Mouse (Mus musculus): ENCODE results near the gene Olfr190. TPM values are rescaled to one million over a fixed set of nuclear protein-coding genes. Genes with fewer than 3 reads are reported as not detected.
"Not testable (repeated sequence)": the region's sequence is repeated elsewhere in the genome, so short reads cannot be mapped to it uniquely, and the experiment has no call there.

Gene Olfr190
- polyA plus RNA-seq (2016; fragmentation: Nextera tagmentation; extraction: Ambion mirVana): not detected in 2 replicates

DNA sequence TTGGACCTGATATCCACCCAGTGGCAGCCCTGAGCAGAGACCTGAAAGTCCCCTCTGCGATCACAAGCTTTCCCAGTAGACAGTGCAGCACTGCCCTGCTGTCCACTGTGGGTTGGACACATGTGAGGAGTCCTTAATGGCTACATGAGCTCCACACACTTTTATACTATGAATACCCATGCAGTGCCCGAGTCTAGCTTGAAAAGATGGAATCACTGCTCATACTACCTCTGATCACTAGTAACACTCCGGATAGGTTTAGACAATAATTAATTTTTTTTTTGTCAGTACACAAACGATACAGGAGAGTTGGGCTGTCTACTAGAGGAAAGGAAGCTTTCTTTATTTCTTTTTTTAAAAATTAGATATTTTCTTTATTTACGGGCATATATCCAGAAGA, at the start of gene Olfr190:
Gene Olfr190, minus strand, starts transcription at position 101 of the 400 bp plus-strand sequence.
- no peaks in the 10 kb centered on the region for H3K9me3 ChIP-seq
- no peak for ATAC-seq (ENCODE audit: insufficient number of reproducible peaks, insufficient read depth, low FRiP score, low TSS enrichment, low read depth)
- H3K27me3 ChIP-seq: no peaks in the 10 kb centered on the region
- no peaks in the 10 kb centered on the region for H3K4me1 ChIP-seq (replicated peaks)
- 81% methylated on average over 5 of the region's 5 CpGs for WGBS
- H3K36me3 ChIP-seq: no peaks in the 10 kb centered on the region
- H3K9ac ChIP-seq (replicated peaks): no peak within 1 kb of the TSS
- H3K4me2 ChIP-seq: no peak within 1 kb of the TSS
- no peak within 1 kb of the TSS for H3K4me3 ChIP-seq (replicated peaks)
- no peak within 1 kb of the TSS for H3K27ac ChIP-seq

DNA sequence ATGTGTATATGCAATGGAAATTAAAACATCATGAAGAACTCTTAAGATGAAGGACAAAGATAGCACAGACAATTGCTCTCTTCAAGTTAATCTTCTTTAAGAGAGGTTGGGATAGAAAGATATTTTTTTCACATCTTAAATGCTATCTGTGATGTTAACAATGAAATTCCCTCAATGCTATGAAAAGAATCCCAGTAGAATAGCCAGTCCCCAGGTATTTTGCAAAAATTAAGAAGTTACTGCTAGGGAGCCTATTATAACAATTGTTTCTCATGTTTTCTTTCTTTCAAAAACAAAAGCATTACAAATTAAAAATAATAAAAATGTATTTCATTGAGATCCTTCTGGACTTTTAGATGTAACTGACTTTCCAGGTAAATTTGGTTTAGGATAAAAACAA, 43.2 kb upstream of the Olfr190 start, which contains the start of gene Olfr194:
Gene Olfr194, minus strand, starts transcription at position 101 of the 400 bp plus-strand sequence.
- no peak within 1 kb of the TSS for H3K27ac ChIP-seq
- H3K9me3 ChIP-seq: no peaks in the 10 kb centered on the region
- no peaks in the 10 kb centered on the region for H3K36me3 ChIP-seq
- H3K4me1 ChIP-seq (replicated peaks): no peaks in the 10 kb centered on the region
- no peak within 1 kb of the TSS for H3K4me2 ChIP-seq
- no peaks in the 10 kb centered on the region for H3K27me3 ChIP-seq
- H3K9ac ChIP-seq (replicated peaks): no peak within 1 kb of the TSS
- no peak within 1 kb of the TSS for H3K4me3 ChIP-seq (replicated peaks)
- no peak for ATAC-seq (ENCODE audit: insufficient number of reproducible peaks, insufficient read depth, low FRiP score, low TSS enrichment, low read depth)

DNA sequence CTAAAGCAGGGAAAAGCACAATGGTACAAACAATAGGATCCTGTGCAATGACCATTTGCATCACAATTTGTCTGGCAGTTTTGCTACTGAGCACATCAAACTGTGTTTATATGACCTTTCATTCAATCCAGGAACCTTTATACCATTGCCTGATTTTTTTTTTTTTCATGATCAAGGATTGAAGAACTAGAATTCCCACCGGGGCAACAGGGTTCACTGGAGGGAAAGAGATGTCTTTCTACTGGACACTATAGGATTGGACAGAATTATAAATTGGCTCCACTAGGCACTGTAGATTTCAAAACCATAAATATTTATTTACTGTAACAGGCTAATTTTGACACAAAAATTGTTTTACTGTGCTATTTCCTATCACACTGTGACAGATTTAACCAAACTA, 34.0 kb upstream of the Olfr190 start, which contains the start of gene Olfr193:
Gene Olfr193, minus strand, starts transcription at position 101 of the 400 bp plus-strand sequence.
- H3K4me2 ChIP-seq: no peak within 1 kb of the TSS
- no peak for ATAC-seq (ENCODE audit: insufficient number of reproducible peaks, insufficient read depth, low FRiP score, low TSS enrichment, low read depth)
- no peaks in the 10 kb centered on the region for H3K36me3 ChIP-seq
- no peaks in the 10 kb centered on the region for H3K9me3 ChIP-seq
- no peak within 1 kb of the TSS for H3K27ac ChIP-seq
- no peaks in the 10 kb centered on the region for H3K27me3 ChIP-seq
- H3K4me3 ChIP-seq (replicated peaks): no peak within 1 kb of the TSS
- no peaks in the 10 kb centered on the region for H3K4me1 ChIP-seq (replicated peaks)
- H3K9ac ChIP-seq (replicated peaks): no peak within 1 kb of the TSS
- WGBS: 79% methylated on average over 1 of the region's 1 CpGs

DNA sequence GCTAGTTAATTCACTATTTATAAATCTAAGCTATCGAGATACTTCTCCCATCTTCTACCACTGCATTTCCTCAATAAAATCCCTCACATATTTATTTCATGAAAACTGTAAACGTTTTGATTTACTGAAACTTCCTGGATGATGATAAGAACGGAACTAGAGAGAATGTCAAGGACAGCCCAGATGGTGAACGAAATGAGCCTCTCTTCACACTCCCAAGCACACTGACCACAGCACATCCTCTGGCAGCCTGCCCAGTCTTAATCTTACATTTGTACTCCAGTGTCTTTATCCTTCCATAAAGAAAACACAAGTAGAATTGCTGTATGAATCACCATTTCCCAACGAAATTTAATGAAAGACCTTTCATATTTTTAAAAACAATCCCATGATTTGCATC, 30.7 kb upstream of the Olfr190 start:
- H3K9me3 ChIP-seq; H3K27me3 ChIP-seq; H3K4me1 ChIP-seq (replicated peaks); H3K4me3 ChIP-seq (replicated peaks); H3K36me3 ChIP-seq; H3K27ac ChIP-seq; H3K9ac ChIP-seq (replicated peaks); H3K4me2 ChIP-seq; ATAC-seq (ENCODE audit: insufficient number of reproducible peaks, insufficient read depth, low FRiP score, low TSS enrichment, low read depth): not testable (repeated sequence)
- 68% methylated on average over 5 of the region's 5 CpGs for WGBS

DNA sequence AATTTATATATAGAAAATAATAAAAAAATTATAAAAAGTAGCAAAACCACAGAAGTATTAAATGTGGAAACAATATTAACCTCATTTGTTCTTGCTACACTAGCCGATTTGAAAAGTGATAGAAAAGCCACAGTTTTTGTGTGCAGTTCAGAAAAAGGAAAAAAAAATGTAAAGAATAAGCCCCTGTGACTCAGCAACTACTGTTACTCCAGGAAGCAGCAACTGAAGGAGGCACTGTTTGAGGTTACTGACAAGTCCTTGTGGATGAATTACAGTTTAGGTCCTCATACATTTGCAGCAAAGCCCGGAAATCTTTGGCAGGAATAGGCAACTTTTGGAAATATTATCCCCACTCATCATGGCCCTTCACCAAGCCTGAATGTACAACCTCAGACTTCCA, 27.5 kb upstream of the Olfr190 start:
- no peak overlapping the region for H3K27ac ChIP-seq
- ATAC-seq (ENCODE audit: insufficient number of reproducible peaks, insufficient read depth, low FRiP score, low TSS enrichment, low read depth): no peak
- no peaks in the 10 kb centered on the region for H3K4me1 ChIP-seq (replicated peaks)
- WGBS: 89% methylated on average over 2 of the region's 2 CpGs
- no peaks in the 10 kb centered on the region for H3K9me3 ChIP-seq
- H3K36me3 ChIP-seq: no peaks in the 10 kb centered on the region
- no peaks in the 10 kb centered on the region for H3K27me3 ChIP-seq
- H3K4me2 ChIP-seq: no peak overlapping the region
- no peak overlapping the region for H3K4me3 ChIP-seq (replicated peaks)
- H3K9ac ChIP-seq (replicated peaks): no peak overlapping the region

DNA sequence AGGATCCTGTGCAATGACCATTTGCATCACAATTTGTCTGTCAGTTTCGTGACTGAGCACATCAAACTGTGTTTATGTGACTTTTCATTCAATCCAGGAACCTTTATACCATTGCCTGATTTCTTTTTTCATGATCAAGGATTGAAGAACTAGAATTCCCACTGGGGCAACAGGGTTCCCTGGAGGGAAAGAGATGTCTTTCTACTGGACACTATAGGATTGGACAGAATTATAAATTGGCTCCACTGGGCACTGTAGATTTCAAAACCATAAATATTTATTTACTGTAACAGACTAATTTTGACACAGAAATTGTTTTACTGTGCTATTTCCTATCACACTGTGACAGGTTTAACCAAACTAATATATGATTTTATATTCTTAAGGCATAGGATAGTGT, 11.9 kb upstream of the Olfr190 start, which contains the start of gene Olfr191:
Gene Olfr191, minus strand, starts transcription at position 101 of the 400 bp plus-strand sequence.
- H3K27me3 ChIP-seq; H3K4me3 ChIP-seq (replicated peaks): not testable (repeated sequence)
- WGBS: 51% methylated on average over 1 of the region's 1 CpGs

DNA sequence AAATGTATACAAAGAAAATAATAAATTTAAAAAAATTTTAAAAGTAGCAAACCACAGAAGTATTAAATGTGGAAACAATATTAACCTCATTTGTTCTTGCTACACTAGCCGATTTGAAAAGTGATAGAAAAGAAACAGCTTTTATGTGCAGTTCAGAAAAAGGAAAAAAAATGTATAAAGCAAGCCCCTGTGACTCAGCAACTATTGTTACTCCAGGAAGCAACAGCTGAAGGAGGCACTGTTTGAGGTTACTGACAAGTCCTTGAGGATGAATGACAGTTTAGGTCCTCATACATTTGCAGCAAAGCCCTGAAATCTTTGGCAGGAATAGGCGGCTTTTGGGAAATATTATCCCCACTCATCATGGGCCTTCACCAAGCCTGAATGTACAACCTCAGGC, 3.3 kb upstream of the Olfr190 start:
- H3K27me3 ChIP-seq; H3K4me1 ChIP-seq (replicated peaks); ATAC-seq (ENCODE audit: insufficient number of reproducible peaks, insufficient read depth, low FRiP score, low TSS enrichment, low read depth); H3K27ac ChIP-seq; H3K4me3 ChIP-seq (replicated peaks); H3K36me3 ChIP-seq; H3K4me2 ChIP-seq; H3K9me3 ChIP-seq; H3K9ac ChIP-seq (replicated peaks): not testable (repeated sequence)
- WGBS: 85% methylated on average over 2 of the region's 2 CpGs

More for the DNA sequence above, 11.9 kb upstream of the Olfr190 start, which contains the start of gene Olfr191:
- not testable (repeated sequence) for H3K4me2 ChIP-seq; H3K4me1 ChIP-seq (replicated peaks); H3K36me3 ChIP-seq; H3K27ac ChIP-seq; H3K9me3 ChIP-seq; ATAC-seq (ENCODE audit: insufficient number of reproducible peaks, insufficient read depth, low FRiP score, low TSS enrichment, low read depth); H3K9ac ChIP-seq (replicated peaks)

DNA sequence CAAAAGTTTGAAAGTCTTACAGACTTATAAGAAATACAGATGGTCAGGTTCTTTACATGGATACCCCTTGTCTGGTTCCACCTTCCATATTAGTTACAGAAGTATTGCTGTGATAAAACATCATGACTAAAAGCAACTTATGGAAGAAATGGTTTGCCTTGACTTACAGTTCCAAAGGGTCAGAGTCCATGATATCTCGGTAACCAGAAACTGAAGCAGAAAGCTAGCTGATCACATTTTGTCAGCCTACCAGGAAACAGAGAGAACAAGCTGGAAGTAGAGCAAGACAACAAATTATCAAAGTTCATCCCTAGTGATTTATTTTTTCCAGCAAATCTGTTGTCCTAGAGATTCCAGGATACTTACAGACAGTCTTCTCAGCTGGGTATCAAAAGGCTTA, 4.3 kb downstream of the Olfr190 start:
- 84% methylated on average over 1 of the region's 1 CpGs for WGBS
- no peak for ATAC-seq (ENCODE audit: insufficient number of reproducible peaks, insufficient read depth, low FRiP score, low TSS enrichment, low read depth)
- Histone ChIP-seq H3K9me3 (no peaks in the 10 kb centered on the region), H3K4me1 (replicated peaks) (no peaks in the 10 kb centered on the region), H3K27ac (no peak overlapping the region), H3K4me2 (no peak overlapping the region), H3K9ac (replicated peaks) (no peak overlapping the region), H3K27me3 (no peaks in the 10 kb centered on the region), H3K4me3 (replicated peaks) (no peak overlapping the region), H3K36me3 (no peaks in the 10 kb centered on the region)

DNA sequence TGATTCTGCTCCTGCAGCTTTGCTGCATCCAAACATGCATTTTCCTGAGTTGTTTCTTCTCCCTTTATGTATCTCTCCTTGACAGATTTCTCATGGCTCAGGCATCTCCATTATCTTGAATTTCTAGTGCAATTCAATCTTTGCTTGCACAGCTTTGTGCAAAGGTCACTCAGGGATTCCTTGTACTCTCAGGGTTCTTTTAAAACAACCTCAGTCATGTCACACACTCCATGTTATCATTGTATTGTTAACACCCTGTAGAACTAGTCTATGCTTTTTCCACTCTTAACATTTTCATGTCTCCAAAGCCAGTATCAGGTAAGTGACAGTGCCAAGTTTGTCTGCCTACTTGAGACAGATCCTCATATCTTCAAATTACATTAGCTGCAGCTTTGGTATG, 6.0 kb downstream of the Olfr190 start:
- Histone ChIP-seq H3K27ac (no peak overlapping the region), H3K27me3 (no peaks in the 10 kb centered on the region), H3K4me3 (replicated peaks) (no peak overlapping the region), H3K9me3 (no peaks in the 10 kb centered on the region), H3K9ac (replicated peaks) (no peak overlapping the region), H3K36me3 (no peaks in the 10 kb centered on the region), H3K4me1 (replicated peaks) (no peaks in the 10 kb centered on the region), H3K4me2 (no peak overlapping the region)
- ATAC-seq (ENCODE audit: insufficient number of reproducible peaks, insufficient read depth, low FRiP score, low TSS enrichment, low read depth): no peak

DNA sequence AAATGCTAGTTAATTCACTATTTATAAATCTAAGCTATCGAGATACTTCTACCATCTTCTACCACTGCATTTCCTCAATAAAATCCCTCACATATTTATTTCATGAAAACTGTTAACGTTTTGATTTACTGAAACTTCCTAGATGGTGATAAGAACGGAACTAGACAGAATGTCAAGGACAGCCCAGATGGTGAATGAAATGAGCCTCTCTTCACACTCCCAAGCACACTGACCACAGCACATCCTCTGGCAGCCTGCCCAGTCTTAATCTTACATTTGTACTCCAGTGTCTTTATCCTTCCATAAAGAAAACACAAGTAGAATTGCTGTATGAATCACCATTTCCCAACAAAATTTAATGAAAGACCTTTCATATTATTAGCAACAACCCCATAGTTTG, 15.4 kb downstream of the Olfr190 start:
- not testable (repeated sequence) for H3K36me3 ChIP-seq; H3K4me3 ChIP-seq (replicated peaks); ATAC-seq (ENCODE audit: insufficient number of reproducible peaks, insufficient read depth, low FRiP score, low TSS enrichment, low read depth); H3K27ac ChIP-seq; H3K9me3 ChIP-seq; H3K4me2 ChIP-seq; H3K9ac ChIP-seq (replicated peaks); H3K27me3 ChIP-seq; H3K4me1 ChIP-seq (replicated peaks)
- 80% methylated on average over 3 of the region's 3 CpGs for WGBS

DNA sequence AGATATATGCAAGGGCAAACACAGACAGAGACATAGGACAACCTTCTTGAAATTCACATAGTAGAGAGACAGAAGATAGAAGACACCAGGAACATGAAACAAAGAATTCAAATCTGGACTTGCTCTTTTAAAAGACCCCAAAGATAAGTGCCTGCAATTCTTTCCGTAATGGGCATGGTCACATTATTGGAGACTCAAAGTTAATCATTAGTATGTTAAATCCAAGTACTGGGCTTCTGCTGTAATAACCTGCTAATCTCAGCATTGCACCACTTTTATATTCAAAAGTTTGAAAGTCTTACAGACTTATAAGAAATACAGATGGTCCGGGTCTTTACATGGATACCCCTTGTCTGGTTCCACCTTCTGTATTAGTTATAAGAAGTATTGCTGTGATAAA, 28.5 kb downstream of the Olfr190 start:
- H3K4me2 ChIP-seq; ATAC-seq (ENCODE audit: insufficient number of reproducible peaks, insufficient read depth, low FRiP score, low TSS enrichment, low read depth); H3K9me3 ChIP-seq; H3K4me3 ChIP-seq (replicated peaks); H3K27ac ChIP-seq; H3K4me1 ChIP-seq (replicated peaks); H3K9ac ChIP-seq (replicated peaks); H3K36me3 ChIP-seq; H3K27me3 ChIP-seq: not testable (repeated sequence)
- WGBS: 91% methylated on average over 2 of the region's 2 CpGs

DNA sequence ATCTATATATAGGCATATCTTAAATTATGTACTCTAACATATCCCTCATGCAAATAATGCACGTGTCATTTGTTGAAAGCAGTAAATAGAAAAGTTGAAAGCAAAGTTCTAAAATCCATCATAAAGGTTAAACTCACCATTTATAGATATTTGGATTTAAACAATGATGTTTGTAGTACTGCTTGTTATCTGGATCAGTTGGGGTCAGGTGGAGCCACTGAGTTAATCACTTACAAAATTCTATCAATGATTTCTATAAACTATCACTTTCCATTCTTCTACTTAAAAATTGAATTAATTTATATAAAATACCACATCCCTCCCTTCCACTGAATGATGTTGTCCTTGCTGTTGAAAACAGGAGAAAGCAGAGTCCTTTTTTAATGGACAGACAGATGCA, 28.9 kb downstream of the Olfr190 start:
- H3K4me1 ChIP-seq (replicated peaks): no peaks in the 10 kb centered on the region
- H3K9me3 ChIP-seq: no peaks in the 10 kb centered on the region
- no peak overlapping the region for H3K4me3 ChIP-seq (replicated peaks)
- H3K36me3 ChIP-seq: no peaks in the 10 kb centered on the region
- ATAC-seq (ENCODE audit: insufficient number of reproducible peaks, insufficient read depth, low FRiP score, low TSS enrichment, low read depth): no peak
- H3K9ac ChIP-seq (replicated peaks): no peak overlapping the region
- no peak overlapping the region for H3K27ac ChIP-seq
- WGBS: 86% methylated on average over 1 of the region's 1 CpGs
- H3K27me3 ChIP-seq: no peaks in the 10 kb centered on the region
- no peak overlapping the region for H3K4me2 ChIP-seq

Data from limb, embryonic 12.5 days (tissue).